Mouse (Mus musculus): ENCODE results near the gene Rsph10b.

- TF ChIP-seq CTCF (IDR thresholded peaks at IDR 0.05; ENCODE audit: borderline replicate concordance, extremely low read depth, insufficient read depth, insufficient read length) (no peak), POLR2A (IDR thresholded peaks at IDR 0.05; ENCODE audit: borderline replicate concordance, extremely low read depth, insufficient read depth, insufficient read length, poor library complexity, severe bottlenecking) (no peak)
Observed at GRCm38 (mm10) chr5:143985381-143985780, 52.5 kb downstream of the Rsph10b start.
